Mouse (Mus musculus) urinary bladder, postnatal 4 days (tissue): Measurements from ENCODE around the gene Mettl24.
A peak's percentile ranks its signal among the peaks of the same experiment; 100 is the strongest.

Experiments
- DNase-seq, 2 experiments: peaks; one replicate each; pipeline ENCODE4 v3.0.0; 2021 to 2022; ENCODE audit warnings: low spot score in 2 of 2

Gene Mettl24

GRCm38 (mm10) chr10:40684326-40684725, 1.2 kb downstream of the Mettl24 start:
- DNase-seq, result no peak

- no peak for DNase-seq
These were observed 2.6 kb downstream of the Mettl24 start for GRCm38 (mm10) chr10:40685641-40686040.

- DNase-seq, result no peak
These were observed 3.9 kb downstream of the Mettl24 start for GRCm38 (mm10) chr10:40686976-40687375.

GRCm38 (mm10) chr10:40687407-40687806, 4.3 kb downstream of the Mettl24 start:
- DNase-seq, result no peak

GRCm38 (mm10) chr10:40688266-40688665, 5.2 kb downstream of the Mettl24 start:
- no peak for DNase-seq

GRCm38 (mm10) chr10:40688873-40689272, 5.8 kb downstream of the Mettl24 start:
- DNase-seq, result no peak

GRCm38 (mm10) chr10:40698652-40699051, 15.6 kb downstream of the Mettl24 start:
- no peak for DNase-seq

GRCm38 (mm10) chr10:40711127-40711526, 28.0 kb downstream of the Mettl24 start:
- DNase-seq, result no peak

GRCm38 (mm10) chr10:40713018-40713608, 30.0 kb downstream of the Mettl24 start:
- peak in 1 of 2 experiments; percentile 39 for DNase-seq

- DNase-seq, result no peak
These were observed 30.7 kb downstream of the Mettl24 start for GRCm38 (mm10) chr10:40713829-40714228.

GRCm38 (mm10) chr10:40715151-40715550, 32.1 kb downstream of the Mettl24 start:
- DNase-seq, result no peak

- no peak for DNase-seq
These were observed 33.2 kb downstream of the Mettl24 start for GRCm38 (mm10) chr10:40716296-40716695.

GRCm38 (mm10) chr10:40716713-40717112, 33.6 kb downstream of the Mettl24 start:
- no peak for DNase-seq

- DNase-seq, result no peak
These were observed 35.3 kb downstream of the Mettl24 start for GRCm38 (mm10) chr10:40718362-40718761.

GRCm38 (mm10) chr10:40719062-40719461, 36.0 kb downstream of the Mettl24 start:
- no peak for DNase-seq

GRCm38 (mm10) chr10:40720883-40721282, 37.8 kb downstream of the Mettl24 start:
- DNase-seq, result no peak

GRCm38 (mm10) chr10:40724342-40724741, 41.3 kb downstream of the Mettl24 start:
- DNase-seq, result no peak

GRCm38 (mm10) chr10:40725066-40725465, 42.0 kb downstream of the Mettl24 start:
- DNase-seq, result no peak

GRCm38 (mm10) chr10:40725471-40725870, 42.4 kb downstream of the Mettl24 start:
- DNase-seq, result no peak

GRCm38 (mm10) chr10:40726288-40726902, 43.3 kb downstream of the Mettl24 start:
- no peak for DNase-seq

- DNase-seq, result no peak
These were observed 43.9 kb downstream of the Mettl24 start for GRCm38 (mm10) chr10:40726989-40727388.

- no peak for DNase-seq
These were observed 47.1 kb downstream of the Mettl24 start for GRCm38 (mm10) chr10:40730200-40730599.

GRCm38 (mm10) chr10:40733291-40733690, 50.2 kb downstream of the Mettl24 start:
- no peak for DNase-seq

- no peak for DNase-seq
These were observed 53.1 kb downstream of the Mettl24 start for GRCm38 (mm10) chr10:40736172-40736571.
